Mouse (Mus musculus): Measurements from ENCODE around the gene Frmd4b. TPM values are rescaled to one million over a fixed set of nuclear protein-coding genes. Genes with fewer than 3 reads are reported as not detected.

The Frmd4b gene
- total and polyA plus RNA-seq, 3 experiments, result 0.44 to 2.9 TPM; not detected in 1

GRCm38 (mm10) chr6:97500246-97500645, 117.1 kb downstream of the Frmd4b start:
- TF ChIP-seq TAL1 (conservative IDR thresholded peaks at IDR 0.05; ENCODE audit: low read depth, low read length), result no peak
- TF ChIP-seq POLR2AphosphoS5 (IDR thresholded peaks at IDR 0.05; ENCODE audit: insufficient replicate concordance, low read depth, low read length), result no peak
- no peak for TF ChIP-seq GATA2 (IDR thresholded peaks at IDR 0.05; ENCODE audit: borderline replicate concordance, low read depth, low read length)
- no peak for TF ChIP-seq GATA1 (IDR thresholded peaks at IDR 0.05; ENCODE audit: borderline replicate concordance, low read length)
- TF ChIP-seq CTCF (IDR thresholded peaks at IDR 0.05; ENCODE audit: low read depth, low read length), result no peak
- Histone ChIP-seq H3K9me3 (replicated peaks) (peaks cover 32% of the 10 kb centered on the region), H3K4me3 (ENCODE audit: low read depth, low read length) (no peak overlapping the region), H3K36me3 (replicated peaks) (no peaks in the 10 kb centered on the region), H3K27me3 (ENCODE audit: insufficient read depth, low read length) (no peaks in the 10 kb centered on the region), H3K4me1 (ENCODE audit: insufficient read depth, low read depth, low read length) (no peaks in the 10 kb centered on the region)
- DNase-seq (ENCODE audit: low spot score) (no peak), ATAC-seq (ENCODE audit: extremely low read depth, insufficient number of reproducible peaks, low FRiP score, poor library complexity, severe bottlenecking) (no peak)

- no peak for TF ChIP-seq CTCF (IDR thresholded peaks at IDR 0.05; ENCODE audit: low read depth, low read length)
- peaks cover 46% of the 10 kb centered on the region for H3K9me3 ChIP-seq (replicated peaks)
- H3K4me1 ChIP-seq (ENCODE audit: insufficient read depth, low read depth, low read length), result no peaks in the 10 kb centered on the region
- H3K4me3 ChIP-seq (ENCODE audit: low read depth, low read length), result no peak overlapping the region
- DNase-seq (ENCODE audit: low spot score) (no peak), ATAC-seq (ENCODE audit: extremely low read depth, insufficient number of reproducible peaks, low FRiP score, poor library complexity, severe bottlenecking) (no peak)
- H3K36me3 ChIP-seq (replicated peaks), result no peaks in the 10 kb centered on the region
- H3K27me3 ChIP-seq (ENCODE audit: insufficient read depth, low read length), result no peaks in the 10 kb centered on the region
Measured at GRCm38 (mm10) chr6:97496002-97496401, 121.3 kb downstream of the Frmd4b start.

- ATAC-seq (ENCODE audit: extremely low read depth, insufficient number of reproducible peaks, low FRiP score, poor library complexity, severe bottlenecking), result no peak
- Histone ChIP-seq H3K4me1 (ENCODE audit: insufficient read depth, low read depth, low read length) (no peaks in the 10 kb centered on the region), H3K9me3 (replicated peaks) (peaks cover 78% of the 10 kb centered on the region), H3K27me3 (ENCODE audit: insufficient read depth, low read length) (no peaks in the 10 kb centered on the region), H3K36me3 (replicated peaks) (no peaks in the 10 kb centered on the region), H3K4me3 (ENCODE audit: low read depth, low read length) (no peak overlapping the region)
- no peak for TF ChIP-seq TAL1 (conservative IDR thresholded peaks at IDR 0.05; ENCODE audit: low read depth, low read length)
- no peak for TF ChIP-seq CTCF (IDR thresholded peaks at IDR 0.05; ENCODE audit: low read depth, low read length)
- TF ChIP-seq GATA1 (IDR thresholded peaks at IDR 0.05; ENCODE audit: borderline replicate concordance, low read length), result no peak
- no peak for TF ChIP-seq POLR2AphosphoS5 (IDR thresholded peaks at IDR 0.05; ENCODE audit: insufficient replicate concordance, low read depth, low read length)
- TF ChIP-seq GATA2 (IDR thresholded peaks at IDR 0.05; ENCODE audit: borderline replicate concordance, low read depth, low read length), result no peak
- DNase-seq (ENCODE audit: low spot score), result no peak
Measured at GRCm38 (mm10) chr6:97491065-97491464, 126.3 kb downstream of the Frmd4b start.

- DNase-seq (ENCODE audit: low spot score) (no peak), ATAC-seq (ENCODE audit: extremely low read depth, insufficient number of reproducible peaks, low FRiP score, poor library complexity, severe bottlenecking) (no peak)
- H3K27me3 ChIP-seq (ENCODE audit: insufficient read depth, low read length), result no peaks in the 10 kb centered on the region
- no peaks in the 10 kb centered on the region for H3K4me1 ChIP-seq (ENCODE audit: insufficient read depth, low read depth, low read length)
- no peak for TF ChIP-seq GATA2 (IDR thresholded peaks at IDR 0.05; ENCODE audit: borderline replicate concordance, low read depth, low read length)
- TF ChIP-seq POLR2AphosphoS5 (IDR thresholded peaks at IDR 0.05; ENCODE audit: insufficient replicate concordance, low read depth, low read length), result no peak
- TF ChIP-seq CTCF (IDR thresholded peaks at IDR 0.05; ENCODE audit: low read depth, low read length), result no peak
- TF ChIP-seq TAL1 (conservative IDR thresholded peaks at IDR 0.05; ENCODE audit: low read depth, low read length), result no peak
- TF ChIP-seq GATA1 (IDR thresholded peaks at IDR 0.05; ENCODE audit: borderline replicate concordance, low read length), result no peak
- no peak overlapping the region for H3K4me3 ChIP-seq (ENCODE audit: low read depth, low read length)
- no peaks in the 10 kb centered on the region for H3K36me3 ChIP-seq (replicated peaks)
- H3K9me3 ChIP-seq (replicated peaks), result peaks cover 76% of the 10 kb centered on the region
Measured at GRCm38 (mm10) chr6:97488821-97489220, 128.5 kb downstream of the Frmd4b start.

- TF ChIP-seq GATA1 (IDR thresholded peaks at IDR 0.05; ENCODE audit: borderline replicate concordance, low read length), result no peak
- TF ChIP-seq POLR2AphosphoS5 (IDR thresholded peaks at IDR 0.05; ENCODE audit: insufficient replicate concordance, low read depth, low read length), result no peak
- TF ChIP-seq GATA2 (IDR thresholded peaks at IDR 0.05; ENCODE audit: borderline replicate concordance, low read depth, low read length), result no peak
- no peak for TF ChIP-seq CTCF (IDR thresholded peaks at IDR 0.05; ENCODE audit: low read depth, low read length)
- no peak for TF ChIP-seq TAL1 (conservative IDR thresholded peaks at IDR 0.05; ENCODE audit: low read depth, low read length)
- H3K4me3 ChIP-seq (ENCODE audit: low read depth, low read length), result no peak overlapping the region
- ATAC-seq (ENCODE audit: extremely low read depth, insufficient number of reproducible peaks, low FRiP score, poor library complexity, severe bottlenecking) (no peak), DNase-seq (ENCODE audit: low spot score) (no peak)
- H3K9me3 ChIP-seq (replicated peaks), result peaks cover 77% of the 10 kb centered on the region
- no peaks in the 10 kb centered on the region for H3K4me1 ChIP-seq (ENCODE audit: insufficient read depth, low read depth, low read length)
- H3K36me3 ChIP-seq (replicated peaks), result no peaks in the 10 kb centered on the region
- no peaks in the 10 kb centered on the region for H3K27me3 ChIP-seq (ENCODE audit: insufficient read depth, low read length)
Measured at GRCm38 (mm10) chr6:97488280-97488679, 129.1 kb downstream of the Frmd4b start.

- H3K4me1 ChIP-seq (ENCODE audit: insufficient read depth, low read depth, low read length), result no peaks in the 10 kb centered on the region
- DNase-seq (ENCODE audit: low spot score), result no peak
- no peaks in the 10 kb centered on the region for H3K36me3 ChIP-seq (replicated peaks)
- H3K4me3 ChIP-seq (ENCODE audit: low read depth, low read length), result no peak overlapping the region; the same call in 1 of the 2 replicates
- peaks cover 73% of the 10 kb centered on the region for H3K9me3 ChIP-seq (replicated peaks)
- no peak for TF ChIP-seq CTCF (IDR thresholded peaks at IDR 0.05; ENCODE audit: low read depth, low read length)
- TF ChIP-seq GATA1 (IDR thresholded peaks at IDR 0.05; ENCODE audit: borderline replicate concordance, low read length), result no peak
- TF ChIP-seq POLR2AphosphoS5 (IDR thresholded peaks at IDR 0.05; ENCODE audit: insufficient replicate concordance, low read depth, low read length), result no peak
- no peak for TF ChIP-seq TAL1 (conservative IDR thresholded peaks at IDR 0.05; ENCODE audit: low read depth, low read length)
- no peak for ATAC-seq (ENCODE audit: extremely low read depth, insufficient number of reproducible peaks, low FRiP score, poor library complexity, severe bottlenecking)
- no peaks in the 10 kb centered on the region for H3K27me3 ChIP-seq (ENCODE audit: insufficient read depth, low read length)
Measured at GRCm38 (mm10) chr6:97487535-97488081, 129.7 kb downstream of the Frmd4b start.
